Mouse (Mus musculus) midbrain, postnatal 0 days (tissue): ENCODE data around the gene Mmrn2. TPM values are rescaled to one million over a fixed set of nuclear protein-coding genes. Genes with fewer than 3 reads are reported as not detected.

ENCODE experiments used
- ATAC-seq: fragments of 200-750 bp; cut with Nextera tagmentation; 2 replicates; pipeline ENCODE4 v1.8.0; 2017; ENCODE audit warnings: moderate number of reproducible peaks, mild to moderate bottlenecking, moderate TSS enrichment, moderate library complexity; ENCODE audit not compliant: low FRiP score
- DNase-seq: peaks from one replicate; pipeline ENCODE4 v3.0.0-alpha.2; 2015; ENCODE audit warnings: low spot score
- H3K27ac ChIP-seq: fragments of 300-500 bp; sonication (generic); 2 replicates; pipeline ENCODE4 v1.5.1; 2014; ENCODE audit warnings: low read depth, mild to moderate bottlenecking, low read length, mixed read lengths
- H3K27me3 ChIP-seq: fragments of 300-500 bp; sonication (generic); 2 replicates; pipeline ENCODE4 v1.6.1; 2014; ENCODE audit warnings: low read length, control low read depth, mixed read lengths; ENCODE audit not compliant: insufficient read depth
- H3K36me3 ChIP-seq: fragments of 300-500 bp; sonication (generic); 2 replicates; pipeline ENCODE4 v1.6.1; 2014; ENCODE audit warnings: low read length, control low read depth, mixed read lengths; ENCODE audit not compliant: insufficient read depth
- H3K4me1 ChIP-seq: fragments of 300-500 bp; sonication (generic); 2 replicates; pipeline ENCODE4 v1.6.1; 2014; ENCODE audit warnings: mild to moderate bottlenecking, control low read depth, antibody characterized with exemption, low read length, mixed read lengths; ENCODE audit not compliant: insufficient read depth
- H3K4me2 ChIP-seq: fragments of 300-500 bp; sonication (generic); 2 replicates; pipeline ENCODE4 v1.6.1; 2014; ENCODE audit warnings: low read depth, mild to moderate bottlenecking, low read length, mixed read lengths; ENCODE audit not compliant: poor library complexity, severe bottlenecking
- H3K4me3 ChIP-seq: fragments of 300-500 bp; sonication (generic); 2 replicates; pipeline ENCODE4 v1.5.1; 2014; ENCODE audit warnings: low read depth, mild to moderate bottlenecking, low read length, moderate library complexity
- H3K9ac ChIP-seq: fragments of 300-500 bp; sonication (generic); replicated peaks from 2 replicates; pipeline ENCODE4 v1.6.1; 2014; ENCODE audit warnings: mild to moderate bottlenecking, low read length, moderate library complexity, mixed read lengths; ENCODE audit not compliant: poor library complexity, severe bottlenecking
- H3K9me3 ChIP-seq: fragments of 300-500 bp; sonication (generic); 2 replicates; pipeline ENCODE4 v1.6.1; 2016; ENCODE audit warnings: low read length, control low read depth
- CTCF ChIP-seq: IDR thresholded peaks from 2 replicates; pipeline ENCODE4 v1.5.1; 2016; ENCODE audit warnings: antibody characterized with exemption, mild to moderate bottlenecking
- whole genome bisulfite sequencing: fragments of 180-500 bp; shearing (Covaris S2); extraction: QIAGEN DNeasy Blood & Tissue Kit; methylation state at CpG from one replicate; pipeline ENCODE4 v1.1.7; 2014; 5-methylcytosine and 5-hydroxymethylcytosine counted together
- polyA plus RNA-seq: library from polyadenylated mRNA; unstranded; fragments of >200 nt; fragmentation: Nextera tagmentation; extraction: Ambion mirVana; gene quantifications from 2 replicates; pipeline ENCODE4 v1.2.1, GENCODE M21; 2015
- total RNA-seq: library from RNA; depleted of rRNA; stranded (reverse); fragments of >200 nt; gene quantifications from 2 replicates; pipeline ENCODE4 v1.2.3, GENCODE M21; 2014; rRNA removed

The Mmrn2 gene
- total and polyA plus RNA-seq, 2 experiments from 2014 or later = 2.1 to 2.9 TPM

DNA sequence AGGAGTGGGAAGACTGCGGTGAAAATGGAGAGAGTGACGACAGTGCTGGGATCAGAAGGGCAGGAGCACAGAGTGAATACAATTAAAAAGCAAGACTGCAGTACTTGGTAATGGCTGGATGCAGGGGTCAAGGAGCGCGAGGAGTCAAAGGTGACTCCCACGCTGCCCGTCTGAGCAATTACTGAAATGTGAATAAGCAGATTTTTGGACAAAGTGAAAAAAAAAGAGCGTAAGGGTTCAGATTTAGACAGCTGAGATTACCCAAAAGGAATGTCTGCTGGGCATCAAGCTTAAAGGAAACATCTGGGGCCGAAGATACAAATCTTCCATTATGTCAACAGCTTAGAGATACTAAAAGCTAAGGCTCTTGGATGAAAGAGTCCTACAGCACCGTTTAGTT, 74.5 kb downstream of the Mmrn2 start:
- no peak for ATAC-seq
- WGBS = 72% methylated on average over 9 of the region's 9 CpGs

GRCm38 (mm10) chr14:34450451-34450850, 75.2 kb downstream of the Mmrn2 start:
- Histone ChIP-seq H3K27me3 (no peaks in the 10 kb centered on the region), H3K36me3 (peaks cover 3% of the 10 kb centered on the region; the same call in 1 of the 2 replicates), H3K27ac (no peak overlapping the region), H3K4me2 (no peak overlapping the region), H3K9ac (no peak overlapping the region), H3K9me3 (no peaks in the 10 kb centered on the region), H3K4me1 (no peaks in the 10 kb centered on the region), H3K4me3 (no peak overlapping the region)
- DNase-seq = no peak
- no peak for ATAC-seq
- TF ChIP-seq CTCF = no peak
- 94% methylated on average over 5 of the region's 5 CpGs for WGBS

More for the DNA sequence above, 74.5 kb downstream of the Mmrn2 start:
- Histone ChIP-seq H3K9ac (no peak overlapping the region), H3K27ac (no peak overlapping the region), H3K4me1 (no peaks in the 10 kb centered on the region), H3K4me3 (no peak overlapping the region), H3K4me2 (no peak overlapping the region), H3K9me3 (no peaks in the 10 kb centered on the region), H3K36me3 (peaks cover 3% of the 10 kb centered on the region; the same call in 1 of the 2 replicates), H3K27me3 (no peaks in the 10 kb centered on the region)
- TF ChIP-seq CTCF = no peak
- no peak for DNase-seq

GRCm38 (mm10) chr14:34451872-34452271, 76.6 kb downstream of the Mmrn2 start:
- no peak for ATAC-seq
- H3K9ac ChIP-seq = no peak overlapping the region

GRCm38 (mm10) chr14:34453648-34454047, 78.4 kb downstream of the Mmrn2 start:
- H3K4me3 ChIP-seq = no peak overlapping the region
- DNase-seq (peak; percentile 36), ATAC-seq (peak; percentile 47; the same call in 1 of the 2 replicates)
- TF ChIP-seq CTCF = no peak
- 0 out of 2 replicates have a peak overlapping the region, but pooled peaks have one; percentile 25 for H3K9ac ChIP-seq
- peak overlapping the region; percentile 34 for H3K27ac ChIP-seq
- H3K9me3 ChIP-seq = no peaks in the 10 kb centered on the region
- 0 out of 2 replicates have a peak overlapping the region, but pooled peaks have one; percentile 2 for H3K4me2 ChIP-seq
- 3% methylated on average over 6 of the region's 6 CpGs for WGBS
- H3K27me3 ChIP-seq = no peaks in the 10 kb centered on the region
- H3K4me1 ChIP-seq = no peaks in the 10 kb centered on the region
- H3K36me3 ChIP-seq = no peaks in the 10 kb centered on the region

More at GRCm38 (mm10) chr14:34451872-34452271, 76.6 kb downstream of the Mmrn2 start:
- Histone ChIP-seq H3K36me3 (peaks cover 3% of the 10 kb centered on the region; the same call in 1 of the 2 replicates), H3K4me3 (no peak overlapping the region), H3K9me3 (no peaks in the 10 kb centered on the region), H3K27me3 (no peaks in the 10 kb centered on the region), H3K4me2 (no peak overlapping the region), H3K27ac (no peak overlapping the region), H3K4me1 (no peaks in the 10 kb centered on the region)
- no peak for DNase-seq
- no peak for TF ChIP-seq CTCF

Other genes starting within 250 kb of the Mmrn2 start
- 0.09 and 0.33 TPM in 2 replicates for gene Npy4r, start 223.0 kb upstream of the Mmrn2 start, total RNA-seq
- gene Npy4r, start 223.0 kb upstream of the Mmrn2 start, polyA plus RNA-seq = 0.10 and 0.21 TPM in 2 replicates
- 44.6 and 49.3 TPM in 2 replicates for gene Gprin2, start 173.8 kb upstream of the Mmrn2 start, total RNA-seq
- 7.2 and 7.7 TPM in 2 replicates for gene Gprin2, start 173.8 kb upstream of the Mmrn2 start, polyA plus RNA-seq
- 2.1 and 2.6 TPM in 2 replicates for gene Syt15, start 155.9 kb upstream of the Mmrn2 start, total RNA-seq
- gene Syt15, start 155.9 kb upstream of the Mmrn2 start, polyA plus RNA-seq = 0.80 and 0.96 TPM in 2 replicates
- 6.4 and 8.2 TPM in 2 replicates for gene Shld2, start 65.0 kb upstream of the Mmrn2 start, total RNA-seq
- gene Shld2, start 65.0 kb upstream of the Mmrn2 start, polyA plus RNA-seq = 6.9 and 8.5 TPM in 2 replicates
- 185 and 192 TPM in 2 replicates for gene Glud1, start 64.7 kb upstream of the Mmrn2 start, total RNA-seq
- gene Glud1, start 64.7 kb upstream of the Mmrn2 start, polyA plus RNA-seq = 114 TPM in 2 replicates
- not detected in 2 replicates for gene Fam25c, start 20.0 kb upstream of the Mmrn2 start, total RNA-seq
- gene Fam25c, start 20.0 kb upstream of the Mmrn2 start, polyA plus RNA-seq = not detected in 2 replicates
- 14.3 and 22.3 TPM in 2 replicates for gene Sncg, start 676 bp upstream of the Mmrn2 start, total RNA-seq
- 26.1 and 36.8 TPM in 2 replicates for gene Sncg, start 676 bp upstream of the Mmrn2 start, polyA plus RNA-seq
- 42.5 and 50.8 TPM in 2 replicates for gene Bmpr1a, start 127.9 kb downstream of the Mmrn2 start, total RNA-seq
- 13.9 and 14.0 TPM in 2 replicates for gene Bmpr1a, start 127.9 kb downstream of the Mmrn2 start, polyA plus RNA-seq
- gene 9230112D13Rik, start 147.3 kb downstream of the Mmrn2 start, total RNA-seq = not detected in 2 replicates
- not detected in 2 replicates for gene 9230112D13Rik, start 147.3 kb downstream of the Mmrn2 start, polyA plus RNA-seq
- 1.6 and 1.7 TPM in 2 replicates for gene Ldb3, start 213.2 kb downstream of the Mmrn2 start, total RNA-seq
- gene Ldb3, start 213.2 kb downstream of the Mmrn2 start, polyA plus RNA-seq = 1.1 and 1.2 TPM in 2 replicates
- gene Opn4, start 224.7 kb downstream of the Mmrn2 start, total RNA-seq = not detected in 2 replicates
- 0.10 and 0.14 TPM in 2 replicates for gene Opn4, start 224.7 kb downstream of the Mmrn2 start, polyA plus RNA-seq